Mouse (Mus musculus): ENCODE measurements around the gene Gm525. TPM values are rescaled to one million over a fixed set of nuclear protein-coding genes. Genes with fewer than 3 reads are reported as not detected.
A peak's percentile ranks its signal among the peaks of the same experiment; 100 is the strongest.

The Gm525 gene
- polyA plus RNA-seq, 1 experiment from 2014 or later, result 0.45 TPM

- Histone ChIP-seq H3K36me3 (ENCODE audit: insufficient read depth, low read length) (no peaks in the 10 kb centered on the region), H3K4me2 (ENCODE audit: low read length) (no peak overlapping the region), H3K27me3 (ENCODE audit: insufficient read depth, low read length) (no peaks in the 10 kb centered on the region), H3K4me1 (replicated peaks; ENCODE audit: insufficient read depth, low read length) (no peaks in the 10 kb centered on the region; the same call in 1 of the 2 replicates), H3K9ac (ENCODE audit: low read depth, low read length) (no peak overlapping the region), H3K9me3 (replicated peaks; ENCODE audit: low read length) (no peaks in the 10 kb centered on the region), H3K27ac (no peak overlapping the region), H3K4me3 (replicated peaks; ENCODE audit: low read depth, low read length) (no peak overlapping the region)
- peak; percentile 67 for DNase-seq (ENCODE audit: low spot score)
- WGBS, result 48% methylated on average over 17 of the region's 17 CpGs
- TF ChIP-seq CTCF (IDR thresholded peaks at IDR 0.05; ENCODE audit: low read depth), result no peak
- ATAC-seq (replicated peaks; ENCODE audit: low FRiP score, low read depth), result no peak
Measured at GRCm38 (mm10) chr11:89098083-89098835, 24.6 kb downstream of the Gm525 start.

GRCm38 (mm10) chr11:89098930-89099329 lies 25.3 kb downstream of the Gm525 start:
- Histone ChIP-seq H3K27ac (no peak overlapping the region), H3K4me3 (replicated peaks; ENCODE audit: low read depth, low read length) (no peak overlapping the region), H3K4me1 (replicated peaks; ENCODE audit: insufficient read depth, low read length) (no peaks in the 10 kb centered on the region; the same call in 1 of the 2 replicates), H3K36me3 (ENCODE audit: insufficient read depth, low read length) (no peaks in the 10 kb centered on the region), H3K27me3 (ENCODE audit: insufficient read depth, low read length) (no peaks in the 10 kb centered on the region), H3K4me2 (ENCODE audit: low read length) (no peak overlapping the region), H3K9ac (ENCODE audit: low read depth, low read length) (no peak overlapping the region), H3K9me3 (replicated peaks; ENCODE audit: low read length) (no peaks in the 10 kb centered on the region)
- no peak for ATAC-seq (replicated peaks; ENCODE audit: low FRiP score, low read depth)
- no peak for TF ChIP-seq CTCF (IDR thresholded peaks at IDR 0.05; ENCODE audit: low read depth)
- WGBS, result 69% methylated on average over 6 of the region's 6 CpGs
- DNase-seq (ENCODE audit: low spot score), result no peak

- ATAC-seq (replicated peaks; ENCODE audit: low FRiP score, low read depth), result peak; percentile 79
- TF ChIP-seq CTCF (IDR thresholded peaks at IDR 0.05; ENCODE audit: low read depth), result peak; percentile 95
- WGBS, result 1% methylated on average over 9 of the region's 9 CpGs
Measured at GRCm38 (mm10) chr11:89100403-89100802, 26.8 kb downstream of the Gm525 start.

GRCm38 (mm10) chr11:89100826-89101321 lies 27.2 kb downstream of the Gm525 start:
- ATAC-seq (replicated peaks; ENCODE audit: low FRiP score, low read depth) (no peak), DNase-seq (ENCODE audit: low spot score) (peak; percentile 70)
- peak overlapping the region; percentile 43; the same call in 1 of the 2 replicates for H3K9ac ChIP-seq (ENCODE audit: low read depth, low read length)
- peak overlapping the region; percentile 67 for H3K4me2 ChIP-seq (ENCODE audit: low read length)
- no peaks in the 10 kb centered on the region for H3K9me3 ChIP-seq (replicated peaks; ENCODE audit: low read length)
- H3K4me1 ChIP-seq (replicated peaks; ENCODE audit: insufficient read depth, low read length), result no peaks in the 10 kb centered on the region; the same call in 1 of the 2 replicates
- no peak for TF ChIP-seq CTCF (IDR thresholded peaks at IDR 0.05; ENCODE audit: low read depth)
- 0 out of 2 replicates have a peak overlapping the region, but pooled peaks have one; percentile 33 for H3K27ac ChIP-seq
- WGBS, result 6% methylated on average over 17 of the region's 17 CpGs
- H3K36me3 ChIP-seq (ENCODE audit: insufficient read depth, low read length), result no peaks in the 10 kb centered on the region
- H3K27me3 ChIP-seq (ENCODE audit: insufficient read depth, low read length), result no peaks in the 10 kb centered on the region
- H3K4me3 ChIP-seq (replicated peaks; ENCODE audit: low read depth, low read length), result peak overlapping the region; percentile 39

More at GRCm38 (mm10) chr11:89100403-89100802, 26.8 kb downstream of the Gm525 start:
- H3K9me3 ChIP-seq (replicated peaks; ENCODE audit: low read length), result no peaks in the 10 kb centered on the region
- H3K9ac ChIP-seq (ENCODE audit: low read depth, low read length), result no peak overlapping the region
- no peak overlapping the region for H3K27ac ChIP-seq
- no peaks in the 10 kb centered on the region; the same call in 1 of the 2 replicates for H3K4me1 ChIP-seq (replicated peaks; ENCODE audit: insufficient read depth, low read length)
- H3K4me3 ChIP-seq (replicated peaks; ENCODE audit: low read depth, low read length), result peak overlapping the region; percentile 39
- DNase-seq (ENCODE audit: low spot score), result peak; percentile 90
- peak overlapping the region; percentile 67 for H3K4me2 ChIP-seq (ENCODE audit: low read length)
- H3K27me3 ChIP-seq (ENCODE audit: insufficient read depth, low read length), result no peaks in the 10 kb centered on the region
- H3K36me3 ChIP-seq (ENCODE audit: insufficient read depth, low read length), result no peaks in the 10 kb centered on the region

GRCm38 (mm10) chr11:89103166-89103565 lies 29.5 kb downstream of the Gm525 start:
- peak; percentile 37 for DNase-seq (ENCODE audit: low spot score)

GRCm38 (mm10) chr11:89105211-89105610 lies 31.6 kb downstream of the Gm525 start:
- Histone ChIP-seq H3K9ac (ENCODE audit: low read depth, low read length) (no peak overlapping the region), H3K27ac (no peak overlapping the region), H3K4me2 (ENCODE audit: low read length) (no peak overlapping the region), H3K4me3 (replicated peaks; ENCODE audit: low read depth, low read length) (no peak overlapping the region), H3K27me3 (ENCODE audit: insufficient read depth, low read length) (no peaks in the 10 kb centered on the region), H3K9me3 (replicated peaks; ENCODE audit: low read length) (no peaks in the 10 kb centered on the region), H3K36me3 (ENCODE audit: insufficient read depth, low read length) (no peaks in the 10 kb centered on the region), H3K4me1 (replicated peaks; ENCODE audit: insufficient read depth, low read length) (no peaks in the 10 kb centered on the region; the same call in 1 of the 2 replicates)
- DNase-seq (ENCODE audit: low spot score) (no peak), ATAC-seq (replicated peaks; ENCODE audit: low FRiP score, low read depth) (peak; percentile 79)
- WGBS, result 80% methylated on average over 8 of the region's 8 CpGs
- no peak for TF ChIP-seq CTCF (IDR thresholded peaks at IDR 0.05; ENCODE audit: low read depth)

More at GRCm38 (mm10) chr11:89103166-89103565, 29.5 kb downstream of the Gm525 start:
- ATAC-seq (replicated peaks; ENCODE audit: low FRiP score, low read depth), result no peak
- Histone ChIP-seq H3K9ac (ENCODE audit: low read depth, low read length) (no peak overlapping the region), H3K36me3 (ENCODE audit: insufficient read depth, low read length) (no peaks in the 10 kb centered on the region), H3K4me2 (ENCODE audit: low read length) (no peak overlapping the region), H3K27me3 (ENCODE audit: insufficient read depth, low read length) (no peaks in the 10 kb centered on the region), H3K4me3 (replicated peaks; ENCODE audit: low read depth, low read length) (no peak overlapping the region), H3K27ac (no peak overlapping the region), H3K9me3 (replicated peaks; ENCODE audit: low read length) (no peaks in the 10 kb centered on the region), H3K4me1 (replicated peaks; ENCODE audit: insufficient read depth, low read length) (no peaks in the 10 kb centered on the region; the same call in 1 of the 2 replicates)
- WGBS, result 61% methylated on average over 14 of the region's 14 CpGs
- no peak for TF ChIP-seq CTCF (IDR thresholded peaks at IDR 0.05; ENCODE audit: low read depth)
